Mouse (Mus musculus): ENCODE data around the gene Fam184a. TPM values are rescaled to one million over a fixed set of nuclear protein-coding genes. Genes with fewer than 3 reads are reported as not detected.
"Not testable (repeated sequence)": the region's sequence is repeated elsewhere in the genome, so short reads cannot be mapped to it uniquely, and the experiment has no call there.

Gene Fam184a
- total RNA-seq, 1 experiment from 2014 or later: 11.9 TPM

DNA sequence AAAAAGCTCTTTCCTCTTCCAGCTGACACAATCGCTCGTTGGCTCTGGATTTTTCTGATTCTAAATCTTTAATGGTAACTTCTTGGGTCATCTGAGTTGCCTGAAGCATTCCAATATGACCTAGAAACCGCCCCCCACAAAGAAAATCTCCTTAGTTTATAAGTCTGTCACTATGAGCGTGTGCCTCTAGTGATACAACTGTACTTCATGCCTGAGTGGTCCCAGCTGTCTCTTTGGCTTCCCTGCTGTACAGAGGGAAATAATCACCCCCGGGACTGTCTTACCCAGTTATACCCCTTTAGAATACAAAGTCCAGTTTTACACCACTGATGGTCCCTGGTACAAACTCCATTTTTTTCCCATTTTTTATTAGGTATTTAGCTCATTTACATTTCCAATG, 56.2 kb downstream of the Fam184a start:
- ATAC-seq (replicated peaks; ENCODE audit: low read depth, poor library complexity, severe bottlenecking): no peak

DNA sequence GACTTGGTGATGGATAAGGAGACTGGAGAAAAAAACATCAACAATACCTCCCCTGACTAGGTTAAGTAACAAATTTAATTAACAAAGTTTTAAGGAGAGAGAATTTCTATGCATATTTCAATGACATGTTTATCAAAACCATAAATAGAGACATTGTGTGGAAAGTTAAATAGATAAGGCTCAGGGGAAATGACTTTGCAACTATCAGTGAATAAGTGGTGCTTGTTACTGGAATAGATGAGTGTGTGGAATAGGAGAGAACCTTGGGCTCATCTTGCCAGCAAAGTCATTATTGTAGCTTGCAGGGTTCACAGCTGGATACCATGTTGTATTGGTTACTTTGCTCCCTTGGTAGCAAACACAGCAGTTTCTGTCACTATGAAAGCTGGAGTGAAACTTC, 59.7 kb downstream of the Fam184a start:
- ATAC-seq (replicated peaks; ENCODE audit: low read depth, poor library complexity, severe bottlenecking): peak; percentile 79

DNA sequence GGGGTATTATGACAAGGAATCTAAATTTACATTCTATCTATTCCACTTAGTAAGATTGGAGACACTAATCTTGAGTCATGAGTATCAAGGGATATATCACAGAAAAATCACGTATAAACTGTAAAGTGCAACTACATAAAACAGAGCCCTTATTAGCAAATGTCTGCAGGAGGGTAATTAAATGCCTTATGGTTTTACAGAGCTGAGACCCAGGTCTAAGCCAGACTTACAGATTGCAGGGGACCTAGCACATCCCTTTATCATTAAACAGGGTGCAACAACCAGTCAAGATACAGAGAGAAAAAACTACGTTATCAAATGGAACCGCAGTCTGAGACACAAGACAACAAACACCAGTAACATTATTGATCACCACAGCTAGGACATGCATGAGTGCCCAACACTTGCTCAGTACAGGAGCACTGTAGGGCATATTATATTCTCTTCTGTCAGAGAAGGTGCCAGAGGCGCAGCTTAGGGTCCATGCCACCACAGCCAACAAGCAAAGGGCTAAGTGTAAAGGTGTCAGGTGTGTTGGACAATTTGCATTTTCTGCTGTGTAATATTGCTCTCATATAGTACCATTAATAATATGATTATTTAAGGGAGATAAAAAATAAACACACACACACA, 61.9 kb downstream of the Fam184a start:
- no peak for ATAC-seq (replicated peaks; ENCODE audit: low read depth, poor library complexity, severe bottlenecking)

DNA sequence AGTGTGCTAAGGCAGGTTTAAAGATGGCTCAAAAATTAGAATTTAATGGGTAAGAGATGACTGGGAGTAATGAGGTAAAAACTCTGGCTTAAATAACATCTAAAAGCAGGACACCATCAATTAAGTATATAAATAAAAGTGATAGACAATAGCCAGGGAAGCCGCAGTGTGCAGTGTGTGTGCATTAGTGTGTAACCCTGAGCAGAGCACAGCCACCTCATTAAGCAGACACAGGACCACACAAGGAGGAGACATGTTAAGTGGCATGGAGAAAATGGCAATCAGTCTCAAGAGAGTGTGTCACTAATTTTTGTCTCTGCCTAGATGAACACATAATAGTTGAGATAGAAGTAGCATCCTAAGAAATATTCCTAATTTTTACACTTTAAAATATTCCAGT, 62.4 kb downstream of the Fam184a start:
- no peak for ATAC-seq (replicated peaks; ENCODE audit: low read depth, poor library complexity, severe bottlenecking)

DNA sequence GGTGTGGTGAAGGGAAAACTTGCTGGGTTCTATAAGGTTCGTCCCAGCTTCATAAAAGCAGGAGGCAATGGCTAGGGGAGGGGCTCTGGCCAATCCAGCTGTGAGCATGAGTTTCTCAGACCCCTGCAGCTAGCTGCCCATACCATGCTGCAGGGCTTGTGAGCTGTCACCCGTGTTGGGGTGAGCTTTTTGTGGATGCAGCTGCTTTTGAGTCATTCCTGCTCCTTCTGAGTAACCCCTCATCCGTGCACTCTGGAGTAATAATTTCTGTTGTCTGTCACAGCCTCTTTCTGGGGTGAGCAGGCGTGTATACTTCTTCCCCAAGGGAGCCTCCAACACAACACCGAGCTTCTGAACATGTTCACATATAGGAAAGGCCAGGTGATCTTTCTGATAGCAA, 63.0 kb downstream of the Fam184a start:
- ATAC-seq (replicated peaks; ENCODE audit: low read depth, poor library complexity, severe bottlenecking): no peak

DNA sequence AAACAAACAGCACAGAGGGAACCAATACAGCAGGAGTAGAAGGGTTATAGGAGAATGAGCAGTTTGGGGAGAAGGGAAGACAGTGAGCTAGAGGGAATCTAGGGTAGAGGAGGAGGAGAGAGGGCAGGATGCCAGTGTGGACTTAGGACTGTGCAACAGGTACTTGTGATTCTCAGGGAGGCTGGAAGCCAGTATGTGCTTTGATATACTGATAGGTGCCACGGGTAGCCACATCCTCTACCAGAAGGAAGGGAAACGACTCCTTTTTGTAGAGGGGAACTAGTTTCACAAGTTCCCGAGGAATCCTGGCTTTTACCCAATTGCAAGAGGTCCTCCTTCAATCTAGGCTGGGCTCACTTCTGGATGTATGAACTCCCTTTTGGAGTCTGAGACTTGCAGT, 65.1 kb downstream of the Fam184a start:
- 0 out of 2 replicates have a peak, but pooled peaks have one; percentile 40 for ATAC-seq (replicated peaks; ENCODE audit: low read depth, poor library complexity, severe bottlenecking)

DNA sequence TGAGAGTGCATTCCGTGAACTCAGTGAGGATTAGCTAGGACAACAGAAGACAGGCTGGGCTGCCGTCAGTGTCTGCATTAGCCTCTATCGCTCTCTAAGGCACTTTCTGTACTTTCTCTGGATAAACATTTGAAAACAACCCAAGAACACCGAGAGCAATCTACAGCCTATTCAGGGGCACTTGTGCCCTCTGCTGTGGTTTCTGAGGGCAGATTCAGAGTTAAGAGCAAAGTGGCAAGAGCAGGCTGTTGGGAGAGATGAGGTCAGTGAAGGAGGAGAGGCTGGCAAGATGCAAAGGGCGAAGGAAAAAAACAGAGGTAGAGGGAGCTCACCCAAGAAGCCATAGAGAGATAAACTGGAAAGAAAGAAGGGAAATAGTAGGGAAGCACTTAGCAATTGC, 67.7 kb downstream of the Fam184a start:
- peak; percentile 85 for ATAC-seq (replicated peaks; ENCODE audit: low read depth, poor library complexity, severe bottlenecking)

DNA sequence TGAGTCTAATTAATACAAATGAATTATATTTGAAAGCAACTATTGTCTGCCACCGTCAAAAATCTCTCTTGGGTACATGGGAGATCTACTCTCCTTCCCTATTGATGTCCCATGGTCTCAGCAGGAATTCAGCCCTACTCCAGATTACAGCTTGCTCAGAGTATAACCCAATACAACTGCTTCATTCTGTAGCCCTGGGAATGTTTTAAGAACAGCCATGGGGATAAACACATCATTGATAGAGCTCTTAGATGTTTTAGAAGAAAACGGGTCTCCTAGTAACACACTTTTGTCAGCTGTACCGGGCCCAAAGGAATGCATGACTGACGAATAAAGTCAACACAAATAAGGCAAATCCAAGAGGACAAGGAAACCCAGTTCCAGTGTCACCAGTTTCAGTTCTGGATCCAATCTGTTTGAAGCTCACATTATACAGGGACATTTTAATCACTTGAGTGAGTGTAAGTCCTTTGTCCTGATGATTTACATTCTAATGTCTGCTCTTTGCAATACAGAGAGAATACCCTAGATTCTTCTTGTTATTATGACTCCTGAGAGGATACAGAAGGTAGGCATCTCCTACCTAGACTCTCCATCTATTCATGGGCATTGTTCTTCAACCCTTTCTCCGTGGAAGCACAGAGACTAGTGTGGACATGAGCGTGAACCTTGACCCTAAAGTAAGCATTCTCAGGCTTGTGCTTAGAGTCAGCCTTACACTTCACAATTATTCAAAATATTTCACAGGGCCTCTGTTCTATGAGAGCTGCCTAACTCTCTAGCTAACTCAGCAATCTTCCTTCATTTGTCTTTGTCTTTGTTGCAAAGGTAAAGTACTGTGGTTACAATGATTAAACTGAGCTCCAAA, 71.0 kb downstream of the Fam184a start:
- ATAC-seq (replicated peaks; ENCODE audit: low read depth, poor library complexity, severe bottlenecking): no peak

DNA sequence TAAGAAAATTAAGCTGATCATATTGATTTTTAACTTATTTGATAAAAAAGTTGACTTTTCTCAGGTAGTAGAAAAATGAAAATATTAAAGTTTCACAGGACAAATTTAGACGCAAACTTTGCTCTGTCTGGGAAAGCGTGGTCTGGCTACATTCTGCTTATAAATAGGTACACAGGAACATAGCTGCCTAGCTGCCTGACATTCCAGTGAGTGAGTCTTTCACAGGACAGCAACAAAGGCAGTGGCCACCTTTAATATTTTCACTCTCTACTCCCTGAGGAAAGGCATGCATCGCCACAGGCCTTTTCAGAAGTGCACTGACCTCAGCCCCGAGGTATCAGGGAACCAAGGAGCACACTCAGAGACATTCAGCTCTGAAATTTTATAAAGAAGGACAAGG, 89.1 kb downstream of the Fam184a start:
- ATAC-seq (replicated peaks; ENCODE audit: low read depth, poor library complexity, severe bottlenecking): no peak

DNA sequence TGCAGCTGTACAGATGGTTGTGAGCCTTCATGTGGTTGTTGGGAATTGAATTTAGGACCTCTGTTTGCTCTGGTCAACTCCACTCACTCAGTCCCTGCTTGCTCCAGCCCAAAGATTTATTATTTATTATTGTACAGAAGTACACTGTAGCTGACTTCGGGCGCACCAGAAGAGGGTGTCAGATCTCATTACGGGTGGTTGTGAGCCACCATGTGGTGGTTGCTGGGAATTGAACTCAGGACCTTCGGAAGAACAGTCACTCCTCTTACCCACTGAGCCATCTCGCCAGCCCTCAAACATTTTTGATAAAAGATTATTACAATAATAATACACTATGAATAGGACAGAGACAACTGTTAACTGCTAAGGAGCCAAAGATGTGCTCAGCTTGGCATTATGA, 96.7 kb downstream of the Fam184a start:
- ATAC-seq (replicated peaks; ENCODE audit: low read depth, poor library complexity, severe bottlenecking): not testable (repeated sequence)

DNA sequence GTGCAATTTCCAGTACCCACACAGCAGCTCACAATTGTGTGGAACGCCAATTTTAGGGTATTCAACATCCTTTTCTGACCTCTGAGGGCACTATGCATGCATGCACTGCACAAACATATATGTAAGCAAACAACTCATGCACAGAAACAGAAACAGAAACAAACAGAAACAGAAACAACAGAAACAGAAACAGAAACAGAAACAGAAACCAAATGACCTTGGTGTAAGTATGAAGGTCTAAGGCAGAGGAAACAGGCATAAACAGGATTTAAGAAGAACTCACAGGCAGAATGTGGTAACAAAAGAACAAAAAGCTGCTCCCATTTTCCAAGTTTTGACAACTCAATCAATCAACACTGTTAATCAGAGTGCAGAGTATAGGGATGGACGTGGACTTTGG, 100.2 kb downstream of the Fam184a start:
- 0 out of 2 replicates have a peak, but pooled peaks have one; percentile 3 for ATAC-seq (replicated peaks; ENCODE audit: low read depth, poor library complexity, severe bottlenecking)

DNA sequence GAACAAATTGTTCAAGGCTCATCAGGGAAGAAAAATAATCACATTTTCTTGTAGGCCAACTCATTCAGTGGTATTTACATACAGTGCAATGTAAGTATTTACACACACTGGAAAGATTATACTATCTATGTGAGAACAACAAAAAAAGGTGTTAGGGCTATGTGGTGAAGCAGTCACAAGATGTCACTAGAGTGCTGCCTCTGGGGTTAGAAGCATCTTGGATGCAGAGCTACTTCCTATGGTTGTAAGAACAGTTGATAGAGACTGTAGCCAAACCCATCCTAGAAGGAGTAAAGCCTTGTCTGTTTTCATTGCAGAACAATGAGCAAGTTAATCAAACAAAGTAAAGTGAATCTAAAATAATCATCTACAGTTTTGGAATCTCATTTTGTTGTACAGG, 109.4 kb downstream of the Fam184a start:
- ATAC-seq (replicated peaks; ENCODE audit: low read depth, poor library complexity, severe bottlenecking): peak; percentile 99

DNA sequence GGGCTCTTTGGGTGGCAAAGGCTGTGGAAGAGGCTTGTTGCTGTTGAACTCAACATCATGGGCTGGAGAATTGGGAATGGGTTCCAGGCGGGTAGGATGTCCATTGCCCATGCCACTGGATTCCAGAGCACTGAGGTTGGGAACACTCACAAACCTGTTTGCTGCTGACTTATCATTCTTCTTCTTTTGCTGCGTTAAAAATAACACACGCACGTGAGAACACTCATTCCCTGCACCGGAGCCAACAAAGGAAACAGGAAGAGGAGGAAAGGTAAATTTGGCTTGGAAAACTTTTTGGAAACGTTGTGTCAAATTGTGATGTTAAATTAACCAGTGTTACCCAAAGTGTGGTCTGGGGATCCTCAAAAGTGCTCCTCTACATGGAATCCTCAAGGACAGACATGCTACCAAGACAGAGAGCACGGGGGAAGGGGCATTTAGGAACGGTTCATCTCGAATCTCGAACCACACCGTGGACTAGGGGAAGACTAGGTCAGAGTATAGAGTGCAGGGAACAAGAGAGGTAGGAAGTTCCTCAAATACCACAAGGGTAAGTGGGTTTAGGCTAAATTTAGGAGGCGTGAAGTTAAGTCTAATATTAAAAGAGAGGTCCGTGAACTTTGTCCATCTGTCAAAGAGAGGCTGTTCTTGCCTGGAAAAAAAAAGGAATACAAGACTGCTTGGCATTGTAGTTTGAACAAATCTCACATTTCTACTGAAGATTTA, 115.5 kb downstream of the Fam184a start:
- peak; percentile 61; the same call in 1 of the 2 replicates for ATAC-seq (replicated peaks; ENCODE audit: low read depth, poor library complexity, severe bottlenecking)

DNA sequence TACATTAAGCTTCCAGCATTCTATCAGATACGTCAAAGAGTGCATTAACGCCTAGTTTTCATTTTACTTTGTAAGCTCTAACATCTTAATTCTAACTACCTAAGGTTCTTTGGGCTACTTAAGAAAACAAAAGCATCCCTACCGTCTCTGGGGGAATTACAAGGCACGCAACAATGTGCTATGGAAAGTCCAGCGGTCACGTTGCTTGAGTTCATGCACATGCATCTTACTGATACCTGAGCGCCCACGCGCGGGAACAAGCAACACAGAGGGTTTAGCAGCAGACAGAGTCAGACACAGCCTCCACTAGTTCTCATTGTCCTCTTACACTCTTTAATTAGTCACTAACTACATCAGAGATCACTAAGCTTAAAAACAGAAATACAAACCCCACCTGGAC, 116.8 kb downstream of the Fam184a start:
- ATAC-seq (replicated peaks; ENCODE audit: low read depth, poor library complexity, severe bottlenecking): no peak

DNA sequence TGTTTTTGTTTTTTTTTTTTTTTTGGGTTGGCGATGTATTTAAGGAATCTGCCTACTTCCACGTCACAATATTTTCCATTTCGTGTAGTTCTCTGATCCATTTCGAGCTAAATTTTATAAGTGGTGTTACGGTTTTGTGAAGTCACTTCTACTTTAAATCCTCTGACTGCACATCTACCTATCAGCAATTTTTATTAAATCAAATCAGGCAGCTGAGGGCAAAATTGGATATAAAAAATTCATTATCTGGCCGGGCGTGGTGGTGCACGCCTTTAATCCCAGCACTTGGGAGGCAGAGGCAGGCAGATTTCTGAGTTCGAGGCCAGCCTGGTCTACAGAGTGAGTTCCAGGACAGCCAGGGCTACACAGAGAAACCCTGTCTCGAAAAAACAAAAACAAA, 120.6 kb downstream of the Fam184a start, which contains the start of gene Mcm9:
Gene Mcm9, minus strand, starts transcription at position 101 of the 400 bp plus-strand sequence.
- ATAC-seq (replicated peaks; ENCODE audit: low read depth, poor library complexity, severe bottlenecking): not testable (repeated sequence)

DNA sequence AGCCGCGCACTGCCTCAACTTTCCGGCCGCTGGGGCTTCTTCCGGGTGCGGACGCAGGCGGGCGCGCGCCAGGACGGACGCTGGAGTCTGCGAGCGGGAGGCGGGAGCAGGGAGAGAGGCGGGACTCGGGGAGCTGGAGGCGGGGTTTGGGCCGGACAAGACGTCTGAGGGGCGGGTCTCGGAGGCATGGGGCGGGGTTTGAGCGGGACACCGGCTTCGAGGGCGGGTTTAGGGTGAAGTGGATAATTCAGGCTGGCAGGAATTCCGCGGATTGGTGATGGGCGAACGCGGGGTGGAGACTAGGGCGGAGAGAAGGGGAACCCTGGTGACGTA, 121.0 kb downstream of the Fam184a start:
- ATAC-seq (replicated peaks; ENCODE audit: low read depth, poor library complexity, severe bottlenecking): peak; percentile 94

DNA sequence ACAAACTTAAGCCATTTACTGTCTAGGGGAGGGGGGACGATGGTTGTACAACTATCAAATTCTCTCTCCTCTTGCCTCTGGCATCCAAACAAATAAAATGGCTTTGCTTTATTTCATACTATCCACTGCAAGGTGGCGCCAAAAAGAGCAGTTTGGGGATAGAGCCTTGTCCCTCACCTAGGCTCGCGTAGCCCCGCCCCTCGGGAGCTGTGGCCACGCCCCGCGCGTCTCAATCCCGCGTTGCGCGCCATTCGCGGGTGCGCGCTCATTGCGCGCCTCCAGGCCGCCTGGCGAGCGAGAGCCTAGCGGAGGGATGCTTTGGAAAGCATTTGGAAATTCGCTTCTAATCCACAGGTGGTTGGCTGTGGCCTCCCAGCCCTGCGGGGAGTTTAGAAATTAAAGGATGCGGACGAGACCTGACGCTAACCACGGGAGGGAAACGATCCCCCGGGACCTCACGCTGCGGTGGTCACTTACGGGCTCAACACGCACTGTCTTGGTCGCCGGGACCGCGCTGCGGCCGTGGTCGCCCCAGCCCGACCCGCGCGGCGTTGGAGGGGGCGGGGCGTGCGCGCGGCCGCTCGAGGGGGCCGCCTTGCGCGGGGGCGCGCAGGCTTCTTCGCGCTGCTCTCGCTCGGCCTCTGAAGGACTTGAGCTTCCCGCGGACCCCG, 121.5 kb downstream of the Fam184a start:
- peak; percentile 78 for ATAC-seq (replicated peaks; ENCODE audit: low read depth, poor library complexity, severe bottlenecking)

DNA sequence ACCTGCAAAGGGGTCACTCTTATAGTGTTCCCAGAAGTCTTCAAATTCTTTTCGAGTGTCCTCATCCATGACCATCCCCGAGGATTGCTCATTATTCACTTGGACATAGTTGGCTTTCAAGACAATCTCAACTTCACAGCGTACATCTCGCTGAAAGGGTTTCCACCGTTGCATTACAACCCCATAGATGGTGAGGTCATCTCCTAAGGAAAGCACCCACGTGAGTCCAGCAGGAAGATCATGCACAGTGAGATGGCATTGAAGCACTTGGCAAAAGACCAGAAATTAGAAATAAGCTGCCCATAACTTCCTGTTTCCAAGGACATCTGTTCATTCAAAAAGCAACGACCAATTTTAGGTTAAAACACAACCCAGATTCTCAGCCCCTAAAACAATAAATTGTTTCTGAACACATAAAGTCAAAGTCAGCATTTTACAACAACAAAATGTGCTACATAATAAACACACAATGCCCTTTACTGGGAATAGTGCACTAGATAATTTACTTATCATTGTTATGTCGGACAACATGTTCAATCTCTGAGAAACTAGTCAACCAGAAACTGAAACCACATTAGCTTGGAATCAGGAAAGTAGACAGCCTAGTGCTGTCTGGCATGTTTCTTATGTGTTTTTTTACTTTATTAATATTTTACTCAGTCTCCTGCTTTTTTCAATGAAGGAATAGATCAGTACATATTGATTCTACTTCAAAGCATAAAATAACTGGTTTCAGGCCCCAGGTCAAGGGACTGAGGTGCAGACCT, 134.9 kb downstream of the Fam184a start:
- peak; percentile 89 for ATAC-seq (replicated peaks; ENCODE audit: low read depth, poor library complexity, severe bottlenecking)

DNA sequence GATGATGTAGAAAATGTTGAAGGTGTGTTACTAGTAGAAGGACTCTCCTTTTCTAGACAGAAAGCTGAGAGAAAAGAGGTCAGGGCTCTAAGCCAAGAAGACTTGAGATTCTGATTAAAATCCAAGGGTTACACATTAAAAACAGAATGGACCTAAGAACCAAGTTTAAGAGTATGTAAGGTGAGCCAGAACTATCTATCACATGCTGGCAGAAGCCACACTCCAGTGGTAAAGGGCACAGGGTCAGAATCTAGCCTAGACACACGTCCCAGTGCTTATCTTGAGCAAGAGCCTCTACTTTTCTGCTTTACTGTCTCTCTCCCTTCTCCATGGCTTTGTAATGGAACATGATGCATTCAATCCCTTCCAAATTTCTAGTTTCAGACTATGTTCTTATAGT, 137.0 kb downstream of the Fam184a start:
- no peak for ATAC-seq (replicated peaks; ENCODE audit: low read depth, poor library complexity, severe bottlenecking)

DNA sequence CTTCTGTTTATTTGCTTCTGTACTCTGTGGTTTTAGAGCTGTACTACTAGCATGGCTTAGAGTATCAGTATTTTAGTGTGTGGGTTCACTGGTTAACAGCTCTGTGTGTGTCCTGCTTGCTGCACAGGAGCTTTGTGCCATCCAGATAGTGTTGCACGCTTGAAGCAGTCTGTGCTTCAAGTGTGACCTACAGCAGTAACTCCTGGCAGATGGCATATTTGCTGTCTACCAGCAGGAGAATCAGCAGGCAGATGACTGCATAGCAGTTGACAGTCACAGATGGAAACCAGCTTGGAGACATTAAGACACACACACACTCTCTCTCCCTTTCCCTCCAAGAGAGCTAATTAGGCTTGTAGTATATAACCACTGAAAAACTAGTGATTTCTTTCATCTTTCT, 138.8 kb downstream of the Fam184a start:
- ATAC-seq (replicated peaks; ENCODE audit: low read depth, poor library complexity, severe bottlenecking): no peak
